Mouse (Mus musculus): ENCODE data around the gene Kcnb1. TPM values are rescaled to one million over a fixed set of nuclear protein-coding genes. Genes with fewer than 3 reads are reported as not detected.

Kcnb1 gene
- polyA plus RNA-seq, 1 experiment from 2014 or later, result 1.1 TPM

GRCm38 (mm10) chr2:167122737-167123136 is 67.2 kb downstream of the Kcnb1 start:
- H3K4me3 ChIP-seq, result no peak overlapping the region
- no peak overlapping the region for H3K27ac ChIP-seq
- no peak overlapping the region for H3K4me2 ChIP-seq
- no peaks in the 10 kb centered on the region for H3K36me3 ChIP-seq
- peaks cover 25% of the 10 kb centered on the region for H3K4me1 ChIP-seq
- 65% methylated on average over 6 of the region's 6 CpGs for WGBS
- no peaks in the 10 kb centered on the region for H3K27me3 ChIP-seq
- no peak for ATAC-seq (ENCODE audit: insufficient number of reproducible peaks, insufficient read depth, low FRiP score, low TSS enrichment, low read depth)
- no peaks in the 10 kb centered on the region for H3K9me3 ChIP-seq
- no peak overlapping the region for H3K9ac ChIP-seq

DNA sequence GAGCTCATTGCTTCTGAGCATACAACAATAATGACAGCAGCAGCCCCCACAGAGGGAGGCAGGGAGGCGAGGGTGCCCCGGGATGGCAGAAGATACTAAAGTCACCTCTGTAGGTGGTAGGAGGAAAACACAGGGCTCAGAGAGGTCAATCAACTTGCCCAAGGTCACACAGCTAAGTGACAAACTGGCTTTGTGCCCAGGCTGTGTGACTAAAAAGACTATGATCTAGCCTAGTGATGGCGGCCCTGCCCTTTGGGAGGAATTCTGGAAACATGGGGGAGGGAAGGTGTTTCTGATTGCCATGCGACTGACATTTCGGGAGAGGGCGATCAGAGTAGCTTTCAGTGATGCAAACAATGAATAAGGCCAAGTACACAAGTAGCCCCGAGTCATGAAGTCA is 68.0 kb downstream of the Kcnb1 start:
- no peak for ATAC-seq (ENCODE audit: insufficient number of reproducible peaks, insufficient read depth, low FRiP score, low TSS enrichment, low read depth)
- no peaks in the 10 kb centered on the region for H3K27me3 ChIP-seq
- 87% methylated on average over 7 of the region's 7 CpGs for WGBS
- no peak overlapping the region for H3K9ac ChIP-seq
- no peaks in the 10 kb centered on the region for H3K9me3 ChIP-seq
- no peak overlapping the region for H3K4me2 ChIP-seq
- H3K4me3 ChIP-seq, result no peak overlapping the region
- no peak overlapping the region for H3K27ac ChIP-seq
- peaks cover 25% of the 10 kb centered on the region for H3K4me1 ChIP-seq
- no peaks in the 10 kb centered on the region for H3K36me3 ChIP-seq

DNA sequence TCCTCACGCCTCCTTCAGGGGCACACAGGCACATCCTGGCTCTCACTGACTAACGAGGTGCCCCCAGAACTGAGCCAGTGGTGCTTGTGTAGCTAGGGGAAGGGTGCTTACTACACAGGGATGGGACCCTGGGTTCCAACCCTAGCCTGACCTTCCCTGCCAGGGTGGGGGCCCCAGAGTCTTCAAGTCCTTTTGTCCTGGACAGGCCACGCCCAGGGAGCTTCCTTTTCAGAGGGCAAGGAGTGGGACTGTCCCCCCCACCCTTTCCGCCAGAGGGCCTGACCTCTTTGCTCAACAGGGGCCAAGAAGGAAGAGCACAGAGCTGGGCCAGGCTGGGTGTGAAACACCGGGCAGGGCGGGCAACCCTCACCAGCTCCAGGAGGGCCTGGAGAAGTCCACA is 68.7 kb downstream of the Kcnb1 start:
- Histone ChIP-seq H3K4me2 (no peak overlapping the region), H3K4me3 (no peak overlapping the region), H3K9ac (no peak overlapping the region), H3K36me3 (no peaks in the 10 kb centered on the region), H3K4me1 (peaks cover 25% of the 10 kb centered on the region), H3K27me3 (no peaks in the 10 kb centered on the region), H3K27ac (no peak overlapping the region), H3K9me3 (no peaks in the 10 kb centered on the region)
- ATAC-seq (ENCODE audit: insufficient number of reproducible peaks, insufficient read depth, low FRiP score, low TSS enrichment, low read depth), result no peak
- 64% methylated on average over 6 of the region's 6 CpGs for WGBS

DNA sequence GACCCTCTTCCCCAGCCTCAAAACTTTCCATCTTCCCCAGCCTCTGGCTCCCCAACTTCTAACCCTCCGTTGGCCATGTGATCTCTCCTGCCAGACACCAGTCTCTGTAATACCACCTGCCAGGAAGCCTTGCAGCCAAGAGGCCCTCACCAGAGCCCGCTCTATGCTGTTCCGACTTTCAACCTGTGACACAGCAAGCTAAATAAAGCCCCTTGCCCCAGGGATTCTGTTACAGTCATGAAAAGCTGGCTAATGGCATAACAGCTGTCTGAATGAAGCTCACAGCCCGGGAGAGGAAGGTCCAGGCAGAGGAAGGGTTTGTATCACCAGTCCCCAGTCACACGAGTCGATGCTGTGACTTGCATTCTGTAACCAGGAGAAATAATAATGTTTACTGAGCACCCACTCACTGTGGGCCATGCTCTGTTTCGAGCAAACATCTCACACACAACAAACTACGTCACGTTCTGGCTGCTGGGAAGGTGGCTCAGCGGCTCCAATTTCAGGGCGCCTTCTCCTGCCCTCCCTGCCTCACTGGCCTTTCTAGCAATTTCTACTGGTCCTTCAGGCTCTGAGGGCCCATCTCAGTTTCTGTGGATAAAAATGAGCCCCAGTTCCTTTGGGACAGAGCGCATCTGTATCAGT is 69.6 kb downstream of the Kcnb1 start:
- no peaks in the 10 kb centered on the region for H3K9me3 ChIP-seq
- peaks cover 25% of the 10 kb centered on the region for H3K4me1 ChIP-seq
- no peaks in the 10 kb centered on the region for H3K27me3 ChIP-seq
- no peak overlapping the region for H3K4me2 ChIP-seq
- no peaks in the 10 kb centered on the region for H3K36me3 ChIP-seq
- WGBS, result 62% methylated on average over 12 of the region's 12 CpGs
- no peak overlapping the region for H3K9ac ChIP-seq
- no peak overlapping the region for H3K4me3 ChIP-seq
- H3K27ac ChIP-seq, result no peak overlapping the region
- no peak for ATAC-seq (ENCODE audit: insufficient number of reproducible peaks, insufficient read depth, low FRiP score, low TSS enrichment, low read depth)

GRCm38 (mm10) chr2:167118046-167118445 is 71.9 kb downstream of the Kcnb1 start:
- ATAC-seq (ENCODE audit: insufficient number of reproducible peaks, insufficient read depth, low FRiP score, low TSS enrichment, low read depth), result no peak
- Histone ChIP-seq H3K9ac (no peak overlapping the region), H3K27ac (no peak overlapping the region), H3K4me3 (no peak overlapping the region), H3K4me1 (peaks cover 13% of the 10 kb centered on the region; the same call in 1 of the 2 replicates), H3K36me3 (no peaks in the 10 kb centered on the region), H3K4me2 (no peak overlapping the region), H3K9me3 (no peaks in the 10 kb centered on the region), H3K27me3 (no peaks in the 10 kb centered on the region)
- 68% methylated on average over 10 of the region's 10 CpGs for WGBS

DNA sequence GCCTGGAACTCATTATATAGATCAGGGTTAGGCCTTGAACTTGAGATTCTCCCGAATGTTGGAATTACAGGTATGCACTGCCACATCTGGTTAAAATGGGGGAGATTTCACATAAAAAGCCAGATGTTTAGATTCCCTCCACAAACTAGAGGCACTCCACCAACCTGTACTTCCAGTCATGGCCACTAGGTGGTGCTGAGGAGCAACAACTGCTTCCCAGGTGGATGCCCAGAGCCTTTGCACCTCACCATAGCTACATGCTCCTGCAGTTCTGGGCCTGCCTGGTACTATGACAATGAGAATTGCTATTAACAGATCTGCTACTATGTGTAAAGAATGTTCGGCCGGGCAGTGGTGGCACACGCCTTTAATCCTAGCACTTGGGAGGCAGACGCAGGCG is 77.2 kb downstream of the Kcnb1 start:
- peak; percentile 56; the same call in 1 of the 2 replicates for ATAC-seq (ENCODE audit: insufficient number of reproducible peaks, insufficient read depth, low FRiP score, low TSS enrichment, low read depth)

GRCm38 (mm10) chr2:167112259-167112658 is 77.7 kb downstream of the Kcnb1 start:
- Histone ChIP-seq H3K4me2 (no peak overlapping the region), H3K9ac (no peak overlapping the region), H3K27ac (peak overlapping the region; percentile 48; the same call in 1 of the 2 replicates), H3K27me3 (no peaks in the 10 kb centered on the region; the same call in 1 of the 2 replicates), H3K36me3 (no peaks in the 10 kb centered on the region), H3K4me3 (no peak overlapping the region), H3K9me3 (no peaks in the 10 kb centered on the region), H3K4me1 (peaks cover 7% of the 10 kb centered on the region)
- ATAC-seq (ENCODE audit: insufficient number of reproducible peaks, insufficient read depth, low FRiP score, low TSS enrichment, low read depth), result 0 out of 2 replicates have a peak, but pooled peaks have one; percentile 23
- WGBS, result 24% methylated on average over 7 of the region's 7 CpGs

More for the DNA sequence above, 77.2 kb downstream of the Kcnb1 start:
- WGBS, result 43% methylated on average over 6 of the region's 6 CpGs
- Histone ChIP-seq H3K27ac (peak overlapping the region; percentile 48; the same call in 1 of the 2 replicates), H3K27me3 (no peaks in the 10 kb centered on the region; the same call in 1 of the 2 replicates), H3K4me3 (no peak overlapping the region), H3K9me3 (no peaks in the 10 kb centered on the region), H3K4me1 (peaks cover 7% of the 10 kb centered on the region), H3K36me3 (no peaks in the 10 kb centered on the region), H3K9ac (no peak overlapping the region), H3K4me2 (no peak overlapping the region)

GRCm38 (mm10) chr2:167109506-167109905 is 80.4 kb downstream of the Kcnb1 start:
- no peak overlapping the region for H3K9ac ChIP-seq
- no peak overlapping the region for H3K27ac ChIP-seq
- H3K4me2 ChIP-seq, result no peak overlapping the region
- H3K4me3 ChIP-seq, result no peak overlapping the region
- H3K36me3 ChIP-seq, result peaks cover 16% of the 10 kb centered on the region
- no peaks in the 10 kb centered on the region; the same call in 1 of the 2 replicates for H3K27me3 ChIP-seq
- peaks cover 7% of the 10 kb centered on the region for H3K4me1 ChIP-seq
- 70% methylated on average over 8 of the region's 8 CpGs for WGBS
- H3K9me3 ChIP-seq, result no peaks in the 10 kb centered on the region
- no peak for ATAC-seq (ENCODE audit: insufficient number of reproducible peaks, insufficient read depth, low FRiP score, low TSS enrichment, low read depth)

DNA sequence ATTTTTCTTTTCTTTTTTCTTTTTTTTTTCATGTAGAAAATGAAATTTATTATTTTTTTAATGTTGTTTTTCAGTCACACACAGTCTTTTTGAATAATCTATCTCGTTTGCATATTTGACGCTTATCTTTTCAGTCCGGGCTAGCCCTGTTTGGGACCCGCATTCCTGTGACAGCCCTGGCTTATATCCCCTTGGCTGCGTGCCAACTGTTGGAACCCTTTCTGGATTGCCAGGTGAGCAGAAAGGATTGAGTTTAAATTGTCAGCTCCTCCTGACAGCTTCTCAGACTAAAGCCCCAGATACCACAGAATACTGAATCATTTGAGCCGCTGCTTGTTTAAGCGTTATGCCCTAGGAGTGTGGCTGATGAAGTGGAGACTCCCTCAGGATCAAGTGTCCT is 86.4 kb downstream of the Kcnb1 start:
- no peaks in the 10 kb centered on the region; the same call in 1 of the 2 replicates for H3K27me3 ChIP-seq
- H3K4me2 ChIP-seq, result no peak overlapping the region
- no peaks in the 10 kb centered on the region for H3K9me3 ChIP-seq
- 62% methylated on average over 7 of the region's 7 CpGs for WGBS
- no peak overlapping the region for H3K4me3 ChIP-seq
- ATAC-seq (ENCODE audit: insufficient number of reproducible peaks, insufficient read depth, low FRiP score, low TSS enrichment, low read depth), result no peak
- H3K4me1 ChIP-seq, result peaks cover 12% of the 10 kb centered on the region
- no peak overlapping the region for H3K27ac ChIP-seq
- peak overlapping the region; percentile 36; the same call in 1 of the 2 replicates for H3K9ac ChIP-seq
- peaks cover 21% of the 10 kb centered on the region for H3K36me3 ChIP-seq

DNA sequence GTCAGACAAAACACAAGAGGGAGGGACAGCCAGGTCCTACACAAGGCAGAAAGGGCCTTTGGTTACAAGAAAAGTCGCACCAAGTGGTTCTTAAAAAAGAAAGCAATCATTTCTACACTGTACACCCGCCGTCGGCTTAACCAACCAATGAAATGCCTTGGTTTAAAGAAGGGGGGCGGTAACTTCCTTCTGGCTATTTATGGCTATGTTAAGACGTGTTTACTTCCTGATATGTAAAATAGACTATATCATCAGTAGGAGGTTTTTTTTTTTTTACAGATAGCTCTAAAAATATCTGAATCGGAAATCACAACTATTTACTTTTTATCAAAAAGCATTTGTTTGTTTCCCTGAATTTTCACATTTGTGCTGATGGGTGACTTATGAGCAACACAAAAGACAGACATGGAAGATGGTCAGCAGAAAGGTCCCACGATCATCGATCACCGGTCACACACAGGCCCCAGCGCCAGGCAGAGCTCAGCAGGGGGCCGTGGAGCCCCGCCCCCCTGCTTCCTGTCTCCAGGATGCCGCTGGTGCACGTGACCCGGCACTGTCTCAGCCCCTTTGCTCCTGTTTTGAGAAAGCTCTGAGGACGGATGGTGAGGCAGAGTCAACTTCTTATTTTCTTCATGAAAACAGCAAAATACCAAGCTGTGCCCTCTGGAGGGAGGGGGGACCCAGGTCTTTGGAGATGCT is 88.1 kb downstream of the Kcnb1 start:
- peaks cover 21% of the 10 kb centered on the region for H3K36me3 ChIP-seq
- ATAC-seq (ENCODE audit: insufficient number of reproducible peaks, insufficient read depth, low FRiP score, low TSS enrichment, low read depth), result no peak
- no peak overlapping the region for H3K27ac ChIP-seq
- no peak overlapping the region for H3K9ac ChIP-seq
- no peaks in the 10 kb centered on the region for H3K27me3 ChIP-seq
- H3K4me2 ChIP-seq, result no peak overlapping the region
- WGBS, result 76% methylated on average over 17 of the region's 17 CpGs
- H3K9me3 ChIP-seq, result no peaks in the 10 kb centered on the region
- no peak overlapping the region for H3K4me3 ChIP-seq
- H3K4me1 ChIP-seq, result peaks cover 12% of the 10 kb centered on the region

DNA sequence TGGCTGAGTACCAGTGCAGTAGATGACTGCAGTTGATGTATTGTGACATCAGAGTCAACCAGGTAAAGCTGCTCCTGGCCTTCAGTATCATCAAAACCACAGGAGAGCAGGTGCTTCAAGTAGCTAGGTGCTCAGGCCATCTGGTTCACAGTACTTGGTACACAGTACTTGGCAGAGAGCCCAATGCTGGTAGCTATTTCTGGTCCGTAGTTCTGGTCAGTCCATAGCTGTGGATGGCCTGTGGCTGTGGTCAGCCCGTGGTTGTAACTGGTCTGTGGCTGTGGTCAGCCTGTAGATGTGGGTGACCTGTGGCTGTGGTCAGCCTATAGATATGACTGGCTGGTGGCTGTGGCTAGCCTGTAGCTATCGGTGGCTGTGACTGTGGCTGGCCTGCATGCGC is 95.3 kb downstream of the Kcnb1 start:
- no peaks in the 10 kb centered on the region for H3K36me3 ChIP-seq
- no peak overlapping the region for H3K9ac ChIP-seq
- peak; percentile 57; the same call in 1 of the 2 replicates for ATAC-seq (ENCODE audit: insufficient number of reproducible peaks, insufficient read depth, low FRiP score, low TSS enrichment, low read depth)
- H3K4me2 ChIP-seq, result no peak overlapping the region
- H3K4me1 ChIP-seq, result 0 out of 2 replicates have a peak, but pooled peaks cover 8% of the 10 kb centered on the region
- H3K27ac ChIP-seq, result no peak overlapping the region
- H3K4me3 ChIP-seq, result no peak overlapping the region
- no peaks in the 10 kb centered on the region for H3K27me3 ChIP-seq
- 86% methylated on average over 4 of the region's 4 CpGs for WGBS
- H3K9me3 ChIP-seq, result no peaks in the 10 kb centered on the region
